Mouse (Mus musculus) heart, postnatal 0 days (tissue): ENCODE data around the gene Fpr3.

Source experiments
- CTCF ChIP-seq: IDR thresholded peaks from 2 replicates; pipeline ENCODE4 v1.5.1; 2016; ENCODE audit warnings: antibody characterized with exemption, control low read depth, low read depth
- EP300 ChIP-seq: IDR thresholded peaks from 2 replicates; pipeline ENCODE4 v1.6.1; 2016; ENCODE audit warnings: antibody characterized with exemption, low read depth

- no peak for TF ChIP-seq CTCF
- no peak for TF ChIP-seq EP300
Observed at GRCm38 (mm10) chr17:17862360-17862759, 25.3 kb upstream of the Fpr3 start.
